Mouse (Mus musculus): ENCODE data around the gene Zfp688. TPM values are rescaled to one million over a fixed set of nuclear protein-coding genes. Genes with fewer than 3 reads are reported as not detected.

The Zfp688 gene
- total RNA-seq, 4 experiments from 2014 or later: 11.8 to 16.7 (median 14.6) TPM

Other genes starting within 250 kb of the Zfp688 start
- gene Cd2bp2, start 226.0 kb downstream of the Zfp688 start, total RNA-seq (2022): 10 to 100 TPM; 87.4 to 94.4 (median 90.0) TPM
- 100 to 1,000 TPM in 2 of 4 experiments, 10 to 100 TPM in 2; 97.9 to 106 (median 101) TPM for gene Tbc1d10b, start 213.6 kb downstream of the Zfp688 start, total RNA-seq (2022)
- gene Mylpf, start 213.2 kb downstream of the Zfp688 start, total RNA-seq (2022): 1 to 10 TPM; 2.8 to 5.1 (median 3.6) TPM
- gene Zfp553, start 189.0 kb downstream of the Zfp688 start, total RNA-seq (2022): 10 to 100 TPM; 20.6 to 21.4 (median 20.9) TPM
- 1 to 10 TPM; 2.4 to 7.9 (median 7.0) TPM for gene Sept1, start 188.9 kb downstream of the Zfp688 start, total RNA-seq (2022)
- gene Zfp771, start 177.8 kb downstream of the Zfp688 start, total RNA-seq (2022): 10 to 100 TPM; 51.6 to 62.9 (median 58.3) TPM
- 10 to 100 TPM; 16.8 to 21.7 (median 19.5) TPM for gene Dctpp1, start 161.4 kb downstream of the Zfp688 start, total RNA-seq (2022)
- 10 to 100 TPM; 36.9 to 43.1 (median 40.0) TPM for gene Sephs2, start 148.0 kb downstream of the Zfp688 start, total RNA-seq (2022)
- under 1 TPM; 0.36 to 0.73 (median 0.53) TPM for gene Itgal, start 125.8 kb downstream of the Zfp688 start, total RNA-seq (2022)
- 10 to 100 TPM; 12.3 to 15.1 (median 13.0) TPM for gene Zfp768, start 76.5 kb downstream of the Zfp688 start, total RNA-seq (2022)
- 1 to 10 TPM; 7.3 to 9.2 (median 8.1) TPM for gene Zfp747, start 46.0 kb downstream of the Zfp688 start, total RNA-seq (2022)
- gene 9130019O22Rik, start 34.9 kb downstream of the Zfp688 start, total RNA-seq (2022): 1 to 10 TPM; 4.0 to 4.6 (median 4.3) TPM
- 1 to 10 TPM; 6.7 to 8.0 (median 7.2) TPM for gene E430018J23Rik, start 28.4 kb downstream of the Zfp688 start, total RNA-seq (2022)
- 1 to 10 TPM; 3.5 to 5.8 (median 5.0) TPM for gene Zfp764, start 15.2 kb downstream of the Zfp688 start, total RNA-seq (2022)
- 1 to 10 TPM; 4.5 to 7.3 (median 5.5) TPM for gene Zfp689, start 27.1 kb upstream of the Zfp688 start, total RNA-seq (2022)
- 10 to 100 TPM; 30.0 to 35.5 (median 34.0) TPM for gene Prr14, start 37.5 kb upstream of the Zfp688 start, total RNA-seq (2022)
- gene Fbrs, start 57.1 kb upstream of the Zfp688 start, total RNA-seq (2022): 10 to 100 TPM; 56.2 to 72.2 (median 65.5) TPM
- gene Srcap, start 89.9 kb upstream of the Zfp688 start, total RNA-seq (2022): 100 to 1,000 TPM; 118 to 139 (median 120) TPM
- gene Gm42715, start 97.5 kb upstream of the Zfp688 start, total RNA-seq (2022): 10 to 100 TPM in 1 of 4 experiments, 1 to 10 TPM in 3; 8.1 to 17.1 (median 9.6) TPM
- 1 to 10 TPM in 1 of 4 experiments, under 1 TPM in 1, not detected in 2; 0.78 to 1.7 TPM for gene Tmem265, start 139.3 kb upstream of the Zfp688 start, total RNA-seq (2022)
- gene Phkg2, start 151.3 kb upstream of the Zfp688 start, total RNA-seq (2022): 10 to 100 TPM; 74.1 to 82.6 (median 79.2) TPM
- 10 to 100 TPM in 2 of 4 experiments, 1 to 10 TPM in 2; 7.7 to 12.8 (median 10.1) TPM for gene Ccdc189, start 166.5 kb upstream of the Zfp688 start, total RNA-seq (2022)
- 10 to 100 TPM; 70.0 to 79.2 (median 72.7) TPM for gene Rnf40, start 166.7 kb upstream of the Zfp688 start, total RNA-seq (2022)
- gene Zfp629, start 193.7 kb upstream of the Zfp688 start, total RNA-seq (2022): 10 to 100 TPM; 21.7 to 22.6 (median 22.1) TPM

Measured in layer of hippocampus, adult 8-10 months (tissue).